Mouse (Mus musculus) brain, embryonic 14.5 days (tissue): Measurements from ENCODE around the gene Hgfac. TPM values are rescaled to one million over a fixed set of nuclear protein-coding genes. Genes with fewer than 3 reads are reported as not detected.

Experiments used
- DNase-seq: peaks from one replicate; pipeline ENCODE4 v3.0.0-alpha.2; 2011; ENCODE audit warnings: low read depth
- CTCF ChIP-seq: fragments of 200-500 bp; IDR thresholded peaks from 2 replicates; pipeline ENCODE4 v1.5.1; 2012; ENCODE audit warnings: inconsistent platforms, mild to moderate bottlenecking, moderate library complexity, borderline replicate concordance; ENCODE audit not compliant: insufficient read depth, insufficient read length; ENCODE audit errors: extremely low read depth
- POLR2A ChIP-seq: fragments of 200-500 bp; IDR thresholded peaks from 2 replicates; pipeline ENCODE4 v1.6.1; 2012; ENCODE audit warnings: mild to moderate bottlenecking, inconsistent platforms, borderline replicate concordance; ENCODE audit not compliant: poor library complexity, insufficient read depth, insufficient read length, severe bottlenecking; ENCODE audit errors: extremely low read depth
- polyA plus RNA-seq: library from polyadenylated mRNA; depleted of rRNA; stranded (reverse); fragments of >200 nt; gene quantifications from 2 replicates; pipeline ENCODE4 v1.2.3, GENCODE M21; 2012; rRNA removed

Hgfac gene
- 2.8 and 3.5 TPM in 2 replicates for polyA plus RNA-seq

- no peak for DNase-seq
- no peak for TF ChIP-seq CTCF
- TF ChIP-seq POLR2A, result no peak
These were observed at the start of gene Hgfac for GRCm38 (mm10) chr5:35041268-35041829. Hgfac (plus strand) TSS chr5:35041509.

GRCm38 (mm10) chr5:34998754-34999153, 42.6 kb upstream of the Hgfac start:
- DNase-seq, result no peak
- TF ChIP-seq CTCF (no peak), POLR2A (no peak)

- no peak for TF ChIP-seq POLR2A
- no peak for TF ChIP-seq CTCF
These were observed 42.0 kb upstream of the Hgfac start for GRCm38 (mm10) chr5:34999281-34999680.

GRCm38 (mm10) chr5:35000323-35000722, 41.0 kb upstream of the Hgfac start:
- no peak for TF ChIP-seq CTCF
- TF ChIP-seq POLR2A, result no peak
- DNase-seq, result no peak

More at GRCm38 (mm10) chr5:34999281-34999680, 42.0 kb upstream of the Hgfac start:
- no peak for DNase-seq

- TF ChIP-seq CTCF, result no peak
- TF ChIP-seq POLR2A, result no peak
These were observed 40.2 kb upstream of the Hgfac start for GRCm38 (mm10) chr5:35001144-35001543.

GRCm38 (mm10) chr5:35003611-35004162, 37.6 kb upstream of the Hgfac start:
- TF ChIP-seq CTCF, result no peak
- peak; percentile 44 for DNase-seq

More at GRCm38 (mm10) chr5:35001144-35001543, 40.2 kb upstream of the Hgfac start:
- no peak for DNase-seq

GRCm38 (mm10) chr5:35004769-35005168, 36.5 kb upstream of the Hgfac start:
- no peak for DNase-seq
- TF ChIP-seq CTCF (no peak), POLR2A (no peak)

- DNase-seq, result no peak
- TF ChIP-seq CTCF (no peak), POLR2A (no peak)
These were observed 35.6 kb upstream of the Hgfac start for GRCm38 (mm10) chr5:35005659-35006058.

- DNase-seq, result no peak
- TF ChIP-seq POLR2A (no peak), CTCF (no peak)
These were observed 34.7 kb upstream of the Hgfac start for GRCm38 (mm10) chr5:35006599-35006998.

GRCm38 (mm10) chr5:35009163-35009562, 32.1 kb upstream of the Hgfac start:
- no peak for DNase-seq
- TF ChIP-seq CTCF, result no peak
- no peak for TF ChIP-seq POLR2A

GRCm38 (mm10) chr5:35010656-35011055, 30.7 kb upstream of the Hgfac start:
- DNase-seq, result no peak
- TF ChIP-seq CTCF (no peak), POLR2A (no peak)

GRCm38 (mm10) chr5:35011156-35011923, 30.0 kb upstream of the Hgfac start:
- DNase-seq, result no peak
- no peak for TF ChIP-seq CTCF
- no peak for TF ChIP-seq POLR2A

GRCm38 (mm10) chr5:35014036-35014435, 27.3 kb upstream of the Hgfac start:
- TF ChIP-seq POLR2A, result no peak
- no peak for TF ChIP-seq CTCF
- peak; percentile 66 for DNase-seq
